Mouse (Mus musculus) retina, embryonic 14.5 days (tissue): ENCODE data around the gene Rnf7.
"Not testable (repeated sequence)": the region's sequence is repeated elsewhere in the genome, so short reads cannot be mapped to it uniquely, and the experiment has no call there.

Experiments used
- DNase-seq: peaks from one replicate; pipeline ENCODE4 v3.0.0-alpha.2; 2015; ENCODE audit warnings: low spot score

Rnf7 gene

DNA sequence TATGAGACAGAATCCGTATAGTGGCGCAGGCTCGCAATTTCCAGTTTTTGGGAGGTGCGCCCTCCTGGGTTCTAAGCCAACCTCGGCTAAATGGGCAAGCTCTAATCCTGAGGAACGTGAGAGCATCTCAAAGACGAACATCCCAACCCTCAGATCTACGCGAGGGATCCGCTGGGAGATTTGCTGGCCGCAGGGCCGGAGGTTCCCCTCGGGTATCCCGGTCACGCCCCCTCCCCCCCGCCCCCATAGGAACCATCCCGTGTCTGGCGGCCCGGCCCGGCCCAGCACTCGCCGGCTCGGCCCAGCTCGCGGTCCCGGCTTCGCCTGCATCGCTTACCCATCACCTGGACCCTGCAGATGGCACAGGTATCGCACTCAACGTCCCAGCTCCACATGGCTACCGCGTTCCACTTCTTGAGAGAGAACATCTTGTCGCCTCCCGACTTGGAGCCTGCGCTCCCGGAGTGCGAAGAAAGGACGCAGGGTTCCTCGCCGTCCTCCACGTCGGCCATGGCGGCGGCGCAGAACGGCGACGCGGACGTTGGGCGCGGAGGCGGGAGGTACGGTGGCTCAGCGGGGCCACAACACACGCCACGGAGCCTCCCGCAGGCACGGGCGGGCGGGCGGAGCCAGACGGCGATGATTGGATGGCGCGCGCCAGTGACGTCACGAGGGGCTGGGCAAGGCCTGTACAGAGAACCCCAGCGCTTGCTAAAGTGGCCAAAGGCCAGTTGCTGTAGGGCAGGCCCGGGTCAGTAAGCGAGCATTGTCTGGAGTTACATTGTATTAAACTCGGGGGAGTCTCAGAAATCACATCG lies at the start of gene Rnf7:
Rnf7 (minus strand) TSS at position 605 of the 818 bp plus-strand sequence.
- DNase-seq = peak; percentile 98

DNA sequence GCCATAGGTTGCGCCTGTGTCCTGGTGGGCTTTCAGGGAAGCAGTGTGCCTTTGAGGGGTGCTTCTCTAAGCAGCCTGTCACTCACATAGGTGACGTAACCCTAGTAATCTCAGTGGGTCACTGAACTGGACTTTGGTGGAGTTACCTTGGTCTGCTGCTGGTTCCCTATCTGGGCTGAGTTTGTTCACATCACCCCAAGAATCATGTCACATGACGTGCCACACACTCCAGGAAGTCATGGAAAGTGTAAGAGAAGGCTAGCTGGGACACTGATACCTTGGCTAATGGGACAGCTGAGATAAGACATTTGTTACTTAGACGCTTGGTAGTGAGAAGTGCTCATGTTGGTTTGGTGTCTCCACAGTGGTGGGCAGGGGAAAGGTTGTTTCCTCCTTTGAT lies 47.5 kb upstream of the Rnf7 start:
- DNase-seq = no peak

DNA sequence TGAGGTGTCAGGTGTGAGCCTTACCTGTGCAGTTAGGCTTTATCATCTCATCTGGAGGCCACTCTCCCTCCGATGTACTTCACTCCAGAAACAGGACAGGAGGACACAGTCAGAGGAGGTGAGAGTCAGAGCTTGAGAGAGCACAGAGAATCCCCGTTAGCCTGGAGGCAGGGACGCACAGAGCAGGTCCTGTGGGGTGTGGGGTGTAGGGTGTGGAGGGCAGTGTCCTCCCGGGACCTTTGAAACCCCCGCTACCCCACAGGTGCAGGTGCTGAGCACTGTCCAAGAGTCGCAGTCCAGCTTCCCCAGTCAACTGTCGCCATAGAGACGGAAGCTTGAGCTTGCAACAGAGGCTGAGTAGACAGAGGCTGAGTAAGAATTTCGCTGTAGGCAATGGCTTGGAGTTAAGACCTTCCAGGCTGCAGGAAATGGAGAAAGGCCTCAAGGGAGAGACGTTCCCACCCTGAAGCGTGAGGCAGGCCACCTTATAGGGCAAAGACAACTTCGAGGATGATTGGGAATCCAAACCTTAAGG lies 46.6 kb upstream of the Rnf7 start, which contains the start of gene Gm28729:
Gm28729 (minus strand) TSS at position 293 of the 535 bp plus-strand sequence.
- peak; percentile 32 for DNase-seq

DNA sequence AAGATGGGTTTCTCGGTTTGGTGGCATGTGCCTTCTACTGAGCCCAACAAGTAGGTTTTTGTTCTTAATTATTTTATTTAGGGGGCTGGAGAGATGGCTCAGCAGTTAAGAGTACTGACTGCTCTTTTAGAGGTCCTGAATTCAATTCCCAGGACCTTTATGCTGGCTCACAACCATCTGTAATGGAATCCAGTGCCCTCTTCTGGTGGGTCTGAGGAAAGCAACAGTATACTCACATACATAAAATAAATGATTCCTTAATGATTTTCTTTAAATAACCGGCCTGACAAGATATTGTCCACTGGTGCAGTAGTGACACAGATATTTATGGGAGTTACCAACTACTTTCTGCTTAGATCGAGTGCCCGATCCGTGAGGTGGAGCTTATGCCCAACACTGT lies 44.7 kb upstream of the Rnf7 start:
- no peak for DNase-seq

DNA sequence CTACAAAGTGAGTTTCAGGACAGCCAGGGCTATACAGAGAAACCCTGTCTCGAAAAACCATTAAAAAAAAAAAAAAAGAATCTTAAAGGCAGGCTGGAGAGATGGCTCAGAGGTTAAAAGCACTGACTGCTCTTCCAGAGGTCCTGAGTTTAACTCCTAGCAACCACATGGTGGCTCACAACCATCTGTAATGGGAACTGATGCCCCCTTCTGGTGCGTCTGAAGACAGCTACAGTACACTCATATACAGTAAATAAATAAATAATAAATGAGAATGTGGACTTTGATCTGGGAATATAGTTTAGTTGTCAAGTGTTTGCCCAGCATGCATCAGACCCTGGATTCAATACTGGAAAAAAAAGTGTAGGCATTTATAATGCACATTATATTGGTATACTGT lies 43.1 kb upstream of the Rnf7 start:
- not testable (repeated sequence) for DNase-seq

DNA sequence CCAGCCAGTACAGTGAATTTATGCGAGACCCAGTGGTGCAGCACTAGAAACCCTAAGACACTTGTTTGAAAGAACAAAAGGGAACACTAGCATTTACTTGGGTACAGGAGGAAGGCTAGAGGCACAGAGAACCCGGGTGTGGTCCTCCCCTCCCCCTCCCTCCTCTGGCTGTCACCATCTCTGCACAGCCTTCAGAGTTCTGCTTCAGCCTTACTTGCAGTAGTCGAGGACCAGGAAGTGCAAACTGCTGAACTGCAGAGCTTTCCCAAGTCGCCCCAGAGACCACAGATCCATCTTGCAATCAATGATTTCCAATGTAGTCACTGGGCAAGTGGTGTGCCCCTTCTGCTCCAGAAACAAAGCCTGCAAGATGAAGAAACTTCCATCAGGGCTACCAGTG lies 39.0 kb upstream of the Rnf7 start:
- no peak for DNase-seq

DNA sequence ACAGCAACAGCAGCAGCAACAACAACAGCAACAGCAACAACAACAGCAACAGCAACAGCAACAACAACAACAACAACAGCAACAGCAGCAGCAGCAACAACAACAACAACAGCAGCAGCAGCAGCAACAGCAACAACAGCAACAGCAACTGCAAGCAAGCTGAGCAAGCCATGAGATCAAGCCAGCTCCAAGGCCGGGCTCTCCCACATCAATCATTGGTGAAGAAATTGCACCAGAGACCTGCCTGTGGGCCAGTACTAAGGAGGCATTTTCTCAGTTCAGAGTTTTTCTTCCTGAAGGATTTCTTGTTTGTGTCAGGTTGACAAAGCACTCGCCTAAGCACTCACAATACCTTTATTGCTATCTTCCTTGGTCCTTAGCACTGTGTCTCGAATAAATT lies 38.3 kb upstream of the Rnf7 start:
- DNase-seq = no peak

DNA sequence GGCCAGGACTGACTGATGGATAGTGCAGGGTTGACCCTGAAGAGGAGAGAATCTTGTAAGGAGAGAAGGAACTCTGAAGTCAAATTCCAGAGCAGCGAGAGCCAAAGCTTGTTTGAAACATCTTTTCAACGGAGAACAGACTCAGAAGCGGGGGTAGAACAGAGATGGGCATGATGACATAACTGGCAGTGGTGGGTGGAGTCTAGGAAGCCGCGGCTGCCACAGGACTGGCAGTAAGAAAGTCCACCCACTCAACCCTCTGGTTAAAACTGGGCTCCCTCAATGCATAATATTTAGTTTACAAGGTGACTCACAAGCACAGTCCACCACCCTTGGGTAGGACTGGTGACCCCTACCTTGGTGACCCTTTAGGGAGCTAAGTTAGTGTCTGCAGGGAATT lies 37.3 kb upstream of the Rnf7 start:
- DNase-seq = no peak

DNA sequence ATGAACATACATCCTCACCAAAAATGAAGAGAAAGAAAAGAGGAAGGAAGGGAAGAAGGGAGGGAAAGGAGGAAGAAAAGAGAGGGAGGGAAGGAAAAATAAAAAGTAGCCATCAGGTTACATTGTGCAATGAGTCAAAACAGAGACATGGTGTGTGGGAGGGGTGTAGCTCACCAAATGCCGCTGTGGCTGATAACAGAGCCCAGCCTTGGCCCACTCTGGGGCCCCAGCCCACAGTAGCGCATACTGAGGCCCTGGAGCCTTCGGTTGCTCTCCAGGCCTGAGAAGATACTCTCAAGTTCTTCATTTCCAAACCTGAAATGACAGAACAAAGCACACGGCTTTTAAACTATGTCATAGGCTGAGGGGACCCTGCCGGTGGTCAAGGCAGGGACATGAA lies 35.8 kb upstream of the Rnf7 start:
- no peak for DNase-seq

DNA sequence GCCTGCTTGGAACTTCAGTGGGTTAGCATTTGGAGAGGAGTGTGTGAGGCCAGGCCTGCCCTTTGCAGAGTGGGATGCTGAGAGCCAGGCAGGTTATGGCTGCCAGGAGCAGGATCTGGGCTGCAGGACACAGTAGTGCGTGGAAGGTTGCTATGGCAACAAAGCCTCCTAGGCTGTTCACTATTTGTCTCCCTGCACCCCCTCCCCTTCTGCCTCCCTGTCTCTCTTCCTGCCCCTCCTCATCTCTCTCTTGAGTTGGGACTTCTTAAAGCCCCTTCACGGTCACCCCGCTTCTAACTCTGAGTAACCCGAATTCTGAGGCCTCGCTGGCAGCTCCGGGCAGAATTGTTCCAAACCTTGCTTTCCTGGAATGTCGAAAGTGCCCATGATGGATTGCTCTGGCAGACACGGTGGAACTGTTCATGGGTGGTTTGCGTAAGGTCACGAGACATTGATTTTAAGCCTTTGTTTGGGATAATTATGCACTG lies 27.6 kb upstream of the Rnf7 start:
- DNase-seq = peak; percentile 79

DNA sequence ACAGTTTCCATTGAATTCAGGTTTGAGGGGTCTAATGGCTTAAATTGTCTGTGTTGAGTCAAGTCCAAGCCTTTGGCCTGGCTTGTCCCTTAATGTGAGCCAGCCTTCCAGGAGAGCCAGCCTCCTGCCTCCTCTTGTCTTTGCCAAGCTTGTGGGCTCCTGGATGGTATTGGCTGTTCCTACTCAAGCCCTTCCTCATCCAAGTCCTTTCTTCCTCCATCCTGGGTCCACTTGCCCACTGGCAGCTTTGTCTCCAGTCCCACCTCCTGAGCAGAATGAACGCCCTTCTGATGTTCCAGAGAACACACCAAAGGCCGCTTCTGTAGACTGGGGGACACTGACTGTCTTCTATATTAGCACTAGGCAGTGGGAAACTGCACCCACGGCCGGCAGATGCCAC lies 26.7 kb upstream of the Rnf7 start:
- no peak for DNase-seq

DNA sequence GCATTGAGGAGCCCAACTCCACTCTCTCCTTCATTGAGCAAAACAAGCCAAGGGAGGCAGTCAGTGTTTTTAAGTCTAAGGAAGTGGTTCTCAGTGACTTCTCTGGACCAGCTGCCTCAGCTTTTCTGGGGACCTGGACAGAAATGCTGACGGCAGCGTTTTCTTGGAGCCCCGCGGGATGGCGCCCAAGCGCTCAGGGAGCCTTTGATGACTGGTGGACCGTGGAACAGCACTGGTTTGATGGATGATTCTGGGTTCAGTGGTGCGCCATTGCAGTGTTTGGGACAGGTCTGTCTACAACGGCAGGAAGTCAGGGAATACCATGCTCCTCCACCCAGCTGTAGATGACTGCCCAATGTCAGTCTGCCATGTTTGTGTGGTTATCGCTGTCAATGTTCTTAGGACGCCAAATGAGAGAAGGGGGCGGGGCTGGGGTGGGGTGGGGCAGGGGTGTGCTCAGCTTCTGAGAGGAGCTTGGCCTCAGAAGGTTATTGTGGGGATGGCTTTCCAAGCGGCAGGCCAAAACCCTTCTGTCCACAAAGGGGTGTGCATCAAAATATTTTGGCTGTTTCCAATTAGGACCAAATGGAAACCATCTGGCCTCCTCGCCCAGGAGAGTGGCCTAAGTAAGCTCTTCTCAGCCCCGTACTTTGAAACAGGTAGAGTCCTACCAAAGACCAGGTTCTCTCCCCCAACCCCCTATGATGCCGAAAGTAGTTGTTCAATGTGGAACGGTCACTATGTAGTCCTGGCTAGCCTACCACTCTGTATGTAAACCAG lies 25.8 kb upstream of the Rnf7 start:
- DNase-seq = no peak

DNA sequence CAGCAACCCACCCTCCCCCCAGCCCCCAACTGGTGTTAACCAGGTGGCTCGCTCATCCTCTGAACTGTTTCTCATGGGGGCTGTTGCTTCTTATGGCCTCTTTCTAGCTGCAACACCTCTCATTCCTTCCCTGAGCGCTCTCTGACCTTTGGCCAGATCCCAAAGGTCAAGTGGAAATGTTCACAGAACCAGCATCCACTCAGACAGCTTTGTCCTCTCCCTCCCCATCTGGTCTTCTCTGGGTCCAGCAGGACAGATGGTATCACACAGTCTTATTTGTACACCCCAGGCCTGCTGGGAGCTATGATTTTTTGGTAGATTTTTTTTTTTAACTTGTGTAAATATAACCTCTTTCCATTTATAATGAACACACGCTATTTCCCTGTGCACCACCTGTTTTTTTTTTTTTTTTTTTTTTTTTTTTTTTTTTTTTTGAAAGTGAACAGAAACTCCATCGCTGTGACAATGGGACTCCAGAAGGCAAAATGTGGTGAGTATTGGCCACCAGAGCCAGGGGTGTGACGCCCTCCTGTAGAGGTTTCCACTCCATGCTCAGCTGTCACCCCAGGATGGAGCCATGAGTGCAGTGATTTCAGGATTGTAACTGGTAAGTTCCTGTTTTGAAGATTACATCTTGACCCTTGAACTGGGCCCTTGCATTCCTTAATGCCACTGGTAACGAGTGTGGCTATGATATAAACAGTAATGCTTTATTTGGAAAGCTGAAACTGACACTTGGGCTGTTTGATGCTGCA lies 24.6 kb upstream of the Rnf7 start:
- DNase-seq = no peak

DNA sequence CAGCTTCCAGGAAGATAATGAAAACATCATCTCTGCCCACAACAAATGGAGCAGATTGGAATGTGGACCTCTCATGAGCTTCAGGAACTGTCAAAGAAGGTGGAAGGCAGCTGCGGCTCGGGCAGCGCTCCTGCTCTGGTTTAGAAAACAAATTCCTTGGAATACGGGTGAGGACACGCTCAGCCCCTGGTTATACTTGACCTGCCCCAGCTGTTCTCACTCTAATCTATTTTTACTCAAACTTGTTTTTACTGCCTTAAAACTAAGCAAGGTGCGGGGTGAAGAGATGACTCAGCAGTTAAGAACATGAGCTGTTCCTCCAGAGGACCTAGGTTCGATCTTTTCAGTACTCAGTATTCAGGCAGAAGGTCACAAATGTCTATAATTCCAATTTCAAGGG lies 22.7 kb upstream of the Rnf7 start:
- DNase-seq = no peak

DNA sequence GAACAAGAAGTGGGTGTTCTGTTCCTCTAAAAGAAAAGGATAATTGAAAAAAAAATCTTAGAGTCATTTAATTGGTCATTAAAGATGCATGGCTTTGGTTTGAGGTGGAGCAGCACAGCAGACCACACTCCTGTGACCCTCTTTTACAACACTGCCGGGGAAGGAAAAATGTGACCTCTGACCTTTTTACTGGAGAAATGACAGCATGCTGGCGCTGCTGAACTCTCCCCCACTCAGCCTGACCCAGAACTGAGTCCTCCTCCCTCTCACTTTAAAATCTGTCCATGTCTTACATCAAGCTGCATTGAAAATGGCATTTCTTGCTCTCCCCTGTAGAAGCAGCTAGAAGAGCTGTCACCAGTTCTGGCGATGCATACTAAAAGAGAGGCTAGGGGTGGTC lies 14.7 kb upstream of the Rnf7 start:
- DNase-seq = peak; percentile 76

DNA sequence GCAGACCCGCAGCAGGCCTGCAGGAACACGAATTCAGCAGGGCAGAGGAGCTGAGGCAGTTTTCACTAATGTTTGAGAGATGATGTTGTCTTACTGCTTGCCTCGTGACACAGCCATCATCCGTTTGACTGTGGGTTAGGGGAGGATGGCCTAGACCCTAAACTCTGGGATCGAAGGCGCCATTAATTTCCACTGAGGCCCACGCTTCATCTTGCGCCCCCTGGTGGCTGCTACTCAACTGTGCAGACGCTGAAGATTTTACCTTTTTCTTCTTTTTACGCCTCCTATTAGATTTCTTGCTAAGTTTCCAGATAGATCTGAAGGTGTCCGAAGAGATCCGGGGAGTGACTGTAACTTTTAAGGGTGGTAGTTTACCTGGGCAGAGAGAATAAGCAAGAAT lies 13.3 kb upstream of the Rnf7 start:
- DNase-seq = peak; percentile 75

DNA sequence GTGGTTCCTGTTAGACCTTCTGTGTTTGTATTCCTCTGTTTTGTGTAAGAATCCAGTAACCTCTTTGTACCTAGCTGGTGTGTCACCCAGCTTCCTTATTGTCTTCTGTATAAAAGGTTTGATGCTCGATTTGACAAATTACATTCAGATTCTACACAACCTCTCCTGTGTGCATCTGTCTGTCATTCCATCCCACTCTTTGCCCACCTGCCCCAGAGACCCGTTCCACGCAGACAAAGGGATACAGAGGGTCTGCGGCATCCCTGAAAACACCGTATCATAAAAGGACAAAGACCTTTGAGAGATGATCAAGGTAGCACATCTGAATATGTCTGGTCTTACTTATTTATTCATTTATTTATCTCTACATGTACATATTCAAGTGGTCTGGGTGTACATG lies 9.4 kb upstream of the Rnf7 start:
- not testable (repeated sequence) for DNase-seq

DNA sequence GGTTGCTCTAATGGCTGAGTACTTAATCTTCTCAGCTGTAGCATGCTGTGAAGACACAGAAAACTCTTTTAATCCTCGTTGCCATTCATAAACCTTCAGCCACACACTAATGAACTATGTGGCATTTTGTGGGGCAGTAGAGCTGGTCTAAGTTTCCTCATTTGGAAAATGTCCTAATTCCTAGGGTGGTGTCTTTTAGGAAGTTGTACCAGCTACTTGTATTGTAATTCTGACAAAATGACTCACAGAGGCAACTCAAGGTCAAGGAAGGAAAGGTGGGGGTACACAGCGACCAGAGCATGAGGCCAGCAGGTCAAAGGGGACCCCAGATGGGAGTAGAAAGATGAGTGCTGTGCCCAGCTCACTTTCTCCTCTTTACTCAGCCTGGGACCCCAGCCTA lies 5.2 kb upstream of the Rnf7 start:
- no peak for DNase-seq

DNA sequence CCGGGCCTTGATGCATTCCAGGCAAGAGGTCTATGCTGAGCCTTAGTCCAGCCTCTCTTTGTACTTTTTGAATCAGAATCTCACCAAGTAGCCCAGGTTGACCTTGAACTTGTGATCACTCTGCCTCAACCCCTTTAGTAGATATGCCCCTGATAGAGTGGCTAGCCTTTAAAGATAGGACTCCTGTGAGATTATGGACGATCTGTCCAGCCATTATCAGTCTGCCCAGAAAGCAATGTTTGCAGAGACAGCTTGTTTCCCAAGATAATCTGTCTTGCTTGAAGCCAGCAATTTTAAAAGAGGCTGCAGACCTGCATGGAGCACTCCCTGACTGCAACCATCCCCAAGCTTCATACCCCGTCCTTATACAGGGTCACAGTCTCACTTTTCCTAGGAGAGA lies 4.6 kb upstream of the Rnf7 start:
- no peak for DNase-seq

DNA sequence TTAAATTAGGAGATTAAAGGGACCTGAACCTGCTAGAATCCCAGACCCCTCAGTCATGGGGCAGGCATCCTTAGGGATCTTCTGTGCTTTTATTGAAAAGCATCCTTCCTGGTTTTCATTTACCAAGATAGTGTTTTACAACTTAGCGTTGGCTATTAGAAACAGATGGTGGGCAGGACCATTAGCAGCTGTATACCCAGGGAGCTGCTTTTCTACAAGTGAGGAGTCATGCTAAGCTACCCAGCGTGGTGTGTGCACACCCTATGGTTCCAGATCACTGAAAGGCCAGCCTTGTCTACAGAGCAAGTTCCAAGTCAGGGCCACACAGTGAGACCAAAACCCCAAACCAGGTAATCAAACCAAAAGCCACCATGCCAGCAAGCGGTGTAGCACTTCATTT lies 6.1 kb downstream of the Rnf7 start:
- DNase-seq = no peak

DNA sequence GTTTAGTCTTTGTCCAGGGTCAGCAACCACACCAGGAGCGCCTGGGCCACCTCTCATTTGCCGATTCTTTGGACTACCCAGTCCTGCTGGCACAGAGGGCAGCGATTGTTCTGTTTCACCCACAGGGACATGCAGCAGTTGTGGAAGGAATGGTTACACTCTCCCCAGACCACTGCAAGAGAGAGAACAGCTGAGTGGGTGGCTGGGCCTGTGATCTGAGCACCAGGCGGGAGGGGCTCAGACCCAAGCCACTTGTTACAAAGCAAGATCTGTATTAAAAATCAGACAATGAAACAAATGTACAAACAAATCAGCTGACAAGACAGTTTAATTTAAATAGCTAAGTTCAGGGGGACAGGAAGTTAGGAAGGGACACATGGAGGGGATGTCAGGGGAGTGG lies 6.8 kb downstream of the Rnf7 start:
- not testable (repeated sequence) for DNase-seq

DNA sequence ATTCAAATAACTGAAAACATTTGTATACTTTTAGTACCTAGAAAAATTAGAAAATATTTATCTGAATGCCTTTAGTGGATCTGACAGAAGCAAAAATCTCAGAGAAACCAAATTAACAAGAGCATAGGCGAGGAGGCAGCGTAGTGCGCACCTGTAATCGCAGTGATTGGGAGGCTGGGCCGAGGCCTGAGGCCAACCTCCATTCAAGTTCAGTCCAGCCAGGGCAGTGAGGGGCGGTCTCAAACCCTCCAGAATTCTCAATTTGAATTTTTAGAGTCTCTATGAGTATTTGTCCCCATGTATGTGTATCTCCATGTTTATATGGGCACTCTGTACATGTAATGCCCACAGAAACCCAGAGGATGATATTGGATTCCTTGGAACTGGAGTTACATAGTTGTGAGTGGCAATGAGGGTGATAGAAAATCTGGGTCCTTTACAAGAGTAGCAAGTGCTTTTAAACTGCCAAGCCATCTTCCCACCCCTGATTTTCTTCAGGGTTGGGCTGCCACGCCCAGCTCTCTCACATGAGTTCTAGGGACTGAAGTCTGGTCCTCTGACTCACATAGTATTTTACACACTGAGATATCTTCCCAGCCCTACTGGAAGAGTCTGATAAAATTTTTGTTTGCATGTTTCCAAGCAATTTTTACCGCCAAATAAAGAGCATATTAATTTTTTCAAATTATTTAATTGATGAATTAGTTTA lies 8.1 kb downstream of the Rnf7 start:
- no peak for DNase-seq
